Mouse (Mus musculus) liver, adult 2 months (tissue): ENCODE measurements at regions not wholly inside any gene's neighbourhood (a gene's known extent, or its start where the extent isn't known, plus 50 kb on each side); places are given as distances from the start of the nearest gene placed in this dataset.

Experiments used
- DNase-seq: peaks from one replicate; pipeline ENCODE4 v3.0.0-alpha.2; 2011; ENCODE audit warnings: low read depth, low spot score; ENCODE audit errors: extremely low read depth
- H3K27ac ChIP-seq: fragments of 200-500 bp; replicated peaks from 2 replicates; pipeline ENCODE4 v1.5.1; 2012; ENCODE audit warnings: low read depth, mild to moderate bottlenecking, control low read depth, inconsistent platforms, low read length; ENCODE audit not compliant: insufficient read depth
- H3K27me3 ChIP-seq: fragments of 200-500 bp; 2 replicates; pipeline ENCODE4 v1.6.1; 2012; ENCODE audit warnings: mild to moderate bottlenecking, moderate library complexity, low read length, inconsistent platforms; ENCODE audit not compliant: control insufficient read depth, insufficient read depth
- H3K36me3 ChIP-seq: fragments of 200-500 bp; 2 replicates; pipeline ENCODE4 v1.6.1; 2012; ENCODE audit warnings: low read length, inconsistent platforms; ENCODE audit not compliant: control insufficient read depth, insufficient read depth
- H3K4me1 ChIP-seq: fragments of 200-500 bp; 2 replicates; pipeline ENCODE4 v1.6.1; 2011; ENCODE audit warnings: low read length; ENCODE audit not compliant: control insufficient read depth, insufficient read depth
- H3K4me3 ChIP-seq: fragments of 200-500 bp; 2 replicates; pipeline ENCODE4 v1.5.1; 2011; ENCODE audit warnings: low read depth, mild to moderate bottlenecking, control low read depth, low read length, moderate library complexity; ENCODE audit not compliant: insufficient read depth
- H3K79me2 ChIP-seq: fragments of 200-500 bp; 2 replicates; pipeline ENCODE4 v1.6.1; 2012; ENCODE audit warnings: inconsistent platforms, mild to moderate bottlenecking, low read length, moderate library complexity; ENCODE audit not compliant: control insufficient read depth, insufficient read depth
- H3K9ac ChIP-seq: fragments of 200-500 bp; 2 replicates; pipeline ENCODE4 v1.6.1; 2012; ENCODE audit warnings: low read depth, mild to moderate bottlenecking, control low read depth, inconsistent platforms, low read length
- CTCF ChIP-seq: fragments of 200-500 bp; IDR thresholded peaks from 2 replicates; pipeline ENCODE4 v1.5.1; 2011; ENCODE audit warnings: low read depth, low read length, control low read depth
- POLR2A ChIP-seq: fragments of 200-500 bp; IDR thresholded peaks from 2 replicates; pipeline ENCODE4 v1.6.1; 2011; ENCODE audit warnings: low read length, control low read depth; ENCODE audit not compliant: insufficient read depth; ENCODE audit errors: extremely low read depth
- WGBS: fragments of 180-500 bp; shearing (Covaris S2); methylation state at CpG from one replicate; pipeline ENCODE4 v1.1.7; 2018; 5-methylcytosine and 5-hydroxymethylcytosine counted together

DNA sequence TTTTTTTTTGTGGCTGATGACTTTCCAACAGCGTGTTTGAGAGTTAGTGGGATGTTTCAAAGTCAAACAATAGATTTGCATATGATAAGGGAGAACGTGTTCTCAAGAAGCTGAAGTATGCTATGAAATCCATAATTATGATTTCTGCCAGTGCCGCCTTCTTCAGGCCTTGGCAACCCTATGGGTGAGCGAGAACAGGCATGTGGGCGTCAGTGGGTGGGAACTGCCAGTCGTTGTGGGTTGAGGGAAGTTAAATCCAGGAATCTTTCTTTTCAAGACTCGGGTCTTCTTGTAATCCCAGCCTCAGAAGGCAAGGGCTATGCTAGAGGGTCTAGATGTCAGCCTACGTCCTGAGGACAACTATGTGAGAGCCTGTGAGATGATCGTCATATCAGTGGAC, 60.6 kb upstream of the Slc30a5 start:
- H3K4me1 ChIP-seq: no peaks in the 10 kb centered on the region
- no peak overlapping the region for H3K9ac ChIP-seq
- H3K27ac ChIP-seq: no peak overlapping the region
- H3K79me2 ChIP-seq: no peaks in the 10 kb centered on the region
- no peak overlapping the region for H3K4me3 ChIP-seq
- 87% methylated on average over 9 of the region's 9 CpGs for WGBS
- no peaks in the 10 kb centered on the region for H3K36me3 ChIP-seq
- no peaks in the 10 kb centered on the region for H3K27me3 ChIP-seq
- no peak for TF ChIP-seq POLR2A
- TF ChIP-seq CTCF: no peak
- DNase-seq: no peak

- no peaks in the 10 kb centered on the region for H3K4me1 ChIP-seq
- no peaks in the 10 kb centered on the region for H3K27me3 ChIP-seq
- WGBS: 40% methylated on average over 1 of the region's 1 CpGs
- H3K4me3 ChIP-seq: no peak overlapping the region
- no peak overlapping the region for H3K9ac ChIP-seq
- no peaks in the 10 kb centered on the region for H3K36me3 ChIP-seq
- TF ChIP-seq CTCF: no peak
- TF ChIP-seq POLR2A: no peak
- no peaks in the 10 kb centered on the region for H3K79me2 ChIP-seq
- DNase-seq: no peak
- no peak overlapping the region for H3K27ac ChIP-seq
Observed at GRCm38 (mm10) chr13:100893096-100893495, 59.9 kb upstream of the Slc30a5 start.

DNA sequence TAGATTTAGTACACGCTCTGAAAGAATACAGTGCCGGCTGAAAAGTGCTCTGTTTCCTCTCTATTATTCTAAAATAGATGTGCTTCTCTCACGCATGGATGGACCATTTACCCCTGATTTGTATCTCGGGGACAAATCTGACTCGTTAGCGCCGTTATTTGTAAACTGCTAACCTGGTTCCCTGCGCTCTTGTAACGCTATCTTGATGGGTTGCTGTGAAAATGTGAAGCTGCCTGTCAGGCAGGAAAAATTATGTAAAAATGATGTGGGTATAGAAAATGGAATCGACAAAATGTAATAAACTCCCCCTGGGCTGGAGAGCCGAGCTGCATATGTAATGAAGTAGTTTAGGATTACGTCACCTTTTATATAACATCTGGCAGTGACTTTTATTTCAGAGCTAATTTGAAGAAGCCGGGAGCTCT, 59.4 kb upstream of the Slc30a5 start:
- WGBS: 67% methylated on average over 13 of the region's 13 CpGs
- Histone ChIP-seq H3K27me3 (no peaks in the 10 kb centered on the region), H3K4me3 (no peak overlapping the region), H3K27ac (no peak overlapping the region), H3K79me2 (no peaks in the 10 kb centered on the region), H3K4me1 (no peaks in the 10 kb centered on the region), H3K9ac (no peak overlapping the region), H3K36me3 (no peaks in the 10 kb centered on the region)
- DNase-seq: no peak
- no peak for TF ChIP-seq CTCF
- no peak for TF ChIP-seq POLR2A

DNA sequence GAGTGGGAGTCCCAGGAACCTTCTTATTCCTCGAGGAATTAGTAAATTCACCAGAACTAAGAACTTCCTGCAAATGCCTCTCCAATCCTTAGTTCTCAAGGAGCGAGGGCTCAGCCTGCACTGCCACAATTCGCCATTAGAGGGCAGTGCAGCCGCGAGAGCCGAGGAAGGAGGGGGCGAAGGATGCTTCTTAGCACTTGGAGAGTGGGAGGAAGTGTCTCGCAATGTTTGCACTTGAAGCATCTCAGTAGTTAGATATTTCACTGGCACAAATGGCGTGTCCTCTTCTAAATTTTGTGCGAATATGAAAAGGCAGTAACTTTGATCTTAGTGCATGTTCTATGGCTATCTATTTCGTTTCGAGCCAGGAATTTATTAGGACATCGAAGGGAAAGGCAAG, 59.0 kb upstream of the Slc30a5 start:
- Histone ChIP-seq H3K79me2 (no peaks in the 10 kb centered on the region), H3K36me3 (no peaks in the 10 kb centered on the region), H3K27ac (no peak overlapping the region), H3K4me1 (no peaks in the 10 kb centered on the region), H3K27me3 (no peaks in the 10 kb centered on the region), H3K4me3 (no peak overlapping the region; the same call in 1 of the 2 replicates), H3K9ac (no peak overlapping the region)
- TF ChIP-seq POLR2A (no peak), CTCF (peak; percentile 97)
- 17% methylated on average over 13 of the region's 13 CpGs for WGBS
- peak; percentile 5 for DNase-seq

DNA sequence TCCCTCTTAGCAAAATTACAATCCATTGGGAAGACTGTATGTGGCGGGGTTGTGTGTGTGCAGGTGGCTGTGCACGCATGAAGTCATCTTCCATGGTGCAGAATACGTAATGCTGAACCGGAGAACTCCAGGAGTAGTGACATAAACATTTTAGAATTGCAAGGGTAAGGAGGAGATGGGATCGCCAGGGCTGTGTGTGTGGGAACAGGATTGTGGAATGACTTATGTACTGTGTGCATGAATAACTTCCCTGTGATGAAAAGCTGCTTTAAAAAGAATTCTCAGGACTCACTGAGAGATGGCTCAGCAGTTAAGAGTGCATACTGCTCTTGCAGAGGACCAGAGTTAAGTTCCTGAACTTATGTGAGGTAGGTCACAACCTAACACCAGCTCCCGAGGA, 57.2 kb upstream of the Slc30a5 start:
- no peaks in the 10 kb centered on the region for H3K79me2 ChIP-seq
- no peaks in the 10 kb centered on the region for H3K27me3 ChIP-seq
- no peak overlapping the region for H3K27ac ChIP-seq
- DNase-seq: no peak
- 87% methylated on average over 6 of the region's 6 CpGs for WGBS
- H3K36me3 ChIP-seq: no peaks in the 10 kb centered on the region
- no peak overlapping the region for H3K9ac ChIP-seq
- H3K4me3 ChIP-seq: no peak overlapping the region
- TF ChIP-seq CTCF (no peak), POLR2A (no peak)
- no peaks in the 10 kb centered on the region for H3K4me1 ChIP-seq

GRCm38 (mm10) chr13:100888481-100888880, 55.3 kb upstream of the Slc30a5 start:
- TF ChIP-seq POLR2A: no peak
- no peak for TF ChIP-seq CTCF
- H3K27me3 ChIP-seq: no peaks in the 10 kb centered on the region
- 94% methylated on average over 5 of the region's 5 CpGs for WGBS

More at GRCm38 (mm10) chr13:100888481-100888880, 55.3 kb upstream of the Slc30a5 start:
- no peak overlapping the region for H3K9ac ChIP-seq
- no peak for DNase-seq
- no peaks in the 10 kb centered on the region for H3K79me2 ChIP-seq
- no peak overlapping the region for H3K27ac ChIP-seq
- no peak overlapping the region for H3K4me3 ChIP-seq
- no peaks in the 10 kb centered on the region for H3K36me3 ChIP-seq
- H3K4me1 ChIP-seq: no peaks in the 10 kb centered on the region
